Mouse (Mus musculus) erythroblast, embryonic 14.5 days (primary cell): ENCODE measurements around the gene Fam240a. TPM values are rescaled to one million over a fixed set of nuclear protein-coding genes. Genes with fewer than 3 reads are reported as not detected.

Source experiments
- H3K27me3 ChIP-seq: 2 replicates; pipeline ENCODE4 v1.6.1; 2012; ENCODE audit warnings: inconsistent platforms; ENCODE audit not compliant: control insufficient read depth
- H3K36me3 ChIP-seq: 2 replicates; pipeline ENCODE4 v1.6.1; 2012; ENCODE audit warnings: mild to moderate bottlenecking, inconsistent platforms; ENCODE audit not compliant: control insufficient read depth
- H3K4me1 ChIP-seq: 2 replicates; pipeline ENCODE4 v1.6.1; 2012; ENCODE audit warnings: inconsistent platforms; ENCODE audit not compliant: control insufficient read depth
- H3K4me3 ChIP-seq: replicated peaks from 2 replicates; pipeline ENCODE3; 2012; ENCODE audit warnings: moderate library complexity, mild to moderate bottlenecking, inconsistent platforms
- H3K9me3 ChIP-seq: 2 replicates; pipeline ENCODE4 v1.6.1; 2012; ENCODE audit warnings: low read length, inconsistent platforms, mixed read lengths; ENCODE audit not compliant: control insufficient read depth
- GATA1 ChIP-seq: IDR thresholded peaks from 2 replicates; pipeline ENCODE4 v1.6.1; 2012; ENCODE audit warnings: low read length, inconsistent platforms, mixed read lengths
- TAL1 ChIP-seq: IDR thresholded peaks from 3 replicates; pipeline ENCODE4 v1.6.1; 2012; ENCODE audit warnings: low read length, inconsistent platforms, mixed read lengths
- polyA plus RNA-seq: library from polyadenylated mRNA; stranded (reverse); fragments of >175 nt; gene quantifications from 2 replicates; pipeline ENCODE4 v1.2.3, GENCODE M21; 2012

Fam240a gene
- polyA plus RNA-seq, 1 experiment = not detected

DNA sequence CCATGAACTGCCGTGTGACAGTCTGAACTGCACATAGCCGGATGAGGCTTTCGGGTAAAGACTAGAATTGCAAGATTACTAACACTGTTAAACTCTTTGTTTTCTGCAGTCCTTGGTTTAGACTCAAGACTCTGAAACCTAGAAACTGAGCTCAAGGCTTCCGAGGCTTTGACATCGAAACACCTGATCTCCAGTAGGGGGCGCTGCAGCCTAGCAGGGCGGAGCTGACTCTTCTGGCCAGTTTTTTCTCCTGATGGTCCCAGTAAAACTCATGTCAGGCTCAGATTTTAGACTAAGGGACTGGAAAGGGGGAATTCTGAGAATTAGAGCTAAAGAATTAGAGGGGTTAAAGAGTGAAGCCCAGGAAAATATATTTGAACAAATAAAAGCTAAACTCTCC, 6.1 kb upstream of the Fam240a start:
- TF ChIP-seq GATA1 (no peak), TAL1 (no peak)
- Histone ChIP-seq H3K27me3 (no peaks in the 10 kb centered on the region), H3K36me3 (no peaks in the 10 kb centered on the region), H3K4me1 (no peaks in the 10 kb centered on the region), H3K9me3 (no peaks in the 10 kb centered on the region), H3K4me3 (no peak overlapping the region)

DNA sequence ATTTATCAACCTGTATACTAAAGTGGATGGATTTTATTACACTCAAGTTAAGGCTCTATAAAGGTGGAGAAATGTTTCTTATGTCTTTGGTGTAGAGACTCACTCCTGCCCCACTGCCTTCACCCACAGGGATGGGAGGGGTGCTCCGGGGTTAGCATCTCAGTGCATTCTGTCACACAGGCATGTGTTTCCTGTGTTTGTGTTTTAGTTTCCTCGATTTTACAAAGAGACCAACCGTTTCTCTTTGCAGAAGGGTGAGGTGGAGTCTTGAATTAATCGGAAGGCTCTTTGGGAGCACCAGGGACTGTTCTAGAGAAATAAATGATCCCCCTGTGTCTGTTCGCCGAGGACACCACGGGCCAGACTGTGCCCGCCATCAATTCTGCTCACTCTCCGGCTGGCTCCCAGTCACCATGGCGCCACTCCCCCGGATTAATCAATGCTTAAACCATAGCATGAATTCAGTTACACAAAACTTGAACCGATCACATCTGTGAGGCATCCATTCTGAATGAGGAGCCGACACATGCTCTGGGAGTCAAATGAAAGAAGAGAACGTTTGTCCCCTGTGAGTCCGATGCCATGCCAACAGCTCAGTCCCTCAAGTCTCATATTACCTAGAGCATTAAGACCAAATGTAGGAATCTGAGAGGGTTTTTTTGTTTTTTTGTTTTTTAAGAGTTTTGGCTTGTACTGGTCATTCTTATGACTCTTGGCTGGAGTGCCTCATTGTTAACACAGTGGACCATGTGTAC, 4.2 kb upstream of the Fam240a start:
- Histone ChIP-seq H3K36me3 (no peaks in the 10 kb centered on the region), H3K9me3 (no peaks in the 10 kb centered on the region), H3K4me1 (no peaks in the 10 kb centered on the region), H3K4me3 (no peak overlapping the region), H3K27me3 (no peaks in the 10 kb centered on the region)
- TF ChIP-seq TAL1 (no peak), GATA1 (no peak)

DNA sequence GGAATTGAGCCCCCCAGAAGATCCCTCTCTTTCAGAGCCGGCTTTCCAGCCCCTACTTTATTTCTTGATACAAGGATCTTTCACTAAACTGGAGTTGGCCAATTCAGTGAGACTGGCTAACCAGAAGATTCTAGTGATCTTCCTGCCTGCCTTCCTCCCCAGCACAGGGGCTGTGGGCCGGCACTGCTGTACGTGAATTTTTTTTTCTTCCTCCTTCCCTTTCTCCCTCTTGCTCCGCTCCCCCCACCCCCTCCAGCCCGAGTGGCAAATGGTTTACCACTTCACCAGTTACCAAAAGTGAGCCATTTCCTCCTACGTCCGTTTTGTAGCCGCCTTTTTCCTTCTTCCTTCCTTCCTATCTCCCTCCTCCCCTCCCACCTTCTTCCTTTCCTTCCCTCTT, 1.2 kb downstream of the Fam240a start:
- Histone ChIP-seq H3K9me3 (no peaks in the 10 kb centered on the region), H3K4me1 (no peaks in the 10 kb centered on the region), H3K4me3 (no peak overlapping the region), H3K36me3 (no peaks in the 10 kb centered on the region), H3K27me3 (no peaks in the 10 kb centered on the region)
- TF ChIP-seq GATA1 = no peak
- no peak for TF ChIP-seq TAL1

DNA sequence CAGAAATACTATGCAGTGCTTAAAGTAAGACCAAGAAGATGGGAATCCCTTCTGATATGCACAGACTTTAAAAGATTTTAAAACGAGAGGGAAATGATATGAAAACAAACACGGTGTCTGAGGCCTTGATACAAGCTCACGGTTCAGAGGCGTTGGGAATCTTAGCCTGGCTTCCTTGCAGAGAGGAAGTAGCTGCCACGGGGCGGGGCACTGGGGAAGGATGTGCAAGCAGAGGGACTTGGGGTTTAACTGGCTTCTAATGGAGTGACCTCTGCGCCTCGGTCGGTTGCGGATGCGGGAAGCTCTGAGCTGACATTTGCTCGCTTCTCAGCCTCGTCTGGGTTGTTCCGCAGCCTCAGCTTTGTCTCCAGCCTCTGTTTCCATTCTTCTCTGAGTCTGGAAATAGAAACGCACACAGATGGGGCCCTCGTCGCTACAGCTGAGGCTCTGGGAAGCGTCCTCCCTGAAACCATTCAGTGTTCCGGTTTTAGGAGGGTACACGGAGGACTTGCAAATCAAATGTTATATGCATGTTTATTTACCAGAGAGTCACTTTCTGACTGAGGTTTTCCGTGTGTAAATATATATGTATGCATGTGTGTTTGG, 1.9 kb downstream of the Fam240a start:
- Histone ChIP-seq H3K27me3 (no peaks in the 10 kb centered on the region), H3K36me3 (no peaks in the 10 kb centered on the region), H3K4me3 (no peak overlapping the region), H3K9me3 (no peaks in the 10 kb centered on the region), H3K4me1 (no peaks in the 10 kb centered on the region)
- TF ChIP-seq GATA1 = no peak
- TF ChIP-seq TAL1 = no peak

DNA sequence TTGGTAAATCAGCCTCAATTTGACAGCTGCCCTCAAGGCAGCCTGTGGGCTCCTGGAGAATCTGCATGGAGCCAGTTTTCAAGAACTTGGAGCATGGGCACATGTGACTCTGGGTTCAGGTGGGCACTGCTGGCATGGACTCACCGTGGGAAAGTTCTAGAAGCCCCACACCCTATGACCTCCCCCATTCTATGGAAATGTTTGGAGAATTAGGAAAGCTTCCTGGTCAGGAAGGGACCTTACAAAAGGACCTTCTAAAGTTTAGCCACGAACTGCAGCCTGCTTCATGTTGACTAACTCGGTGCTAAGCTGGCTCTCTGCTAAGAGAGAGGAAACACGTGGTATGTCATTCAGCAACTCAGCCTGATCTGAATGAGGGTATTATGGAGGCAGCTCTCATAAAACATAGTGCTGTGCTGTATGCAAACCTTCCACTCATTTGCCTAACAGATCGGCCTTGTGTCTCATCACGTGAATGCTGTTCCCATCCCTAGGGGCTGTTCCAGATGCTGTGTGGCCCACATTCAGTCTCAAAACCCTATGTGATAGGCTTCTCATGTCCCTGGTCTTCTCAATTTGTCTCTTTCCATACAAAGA, 7.2 kb downstream of the Fam240a start:
- TF ChIP-seq TAL1 (no peak), GATA1 (no peak)
- Histone ChIP-seq H3K9me3 (no peaks in the 10 kb centered on the region), H3K4me1 (no peaks in the 10 kb centered on the region), H3K36me3 (no peaks in the 10 kb centered on the region), H3K4me3 (no peak overlapping the region), H3K27me3 (no peaks in the 10 kb centered on the region)

- Histone ChIP-seq H3K4me1 (no peaks in the 10 kb centered on the region), H3K36me3 (no peaks in the 10 kb centered on the region), H3K9me3 (no peaks in the 10 kb centered on the region), H3K4me3 (no peak overlapping the region), H3K27me3 (no peaks in the 10 kb centered on the region)
- TF ChIP-seq TAL1 = no peak
- TF ChIP-seq GATA1 = no peak
Measured at GRCm38 (mm10) chr9:110908631-110909016, 8.0 kb downstream of the Fam240a start.

DNA sequence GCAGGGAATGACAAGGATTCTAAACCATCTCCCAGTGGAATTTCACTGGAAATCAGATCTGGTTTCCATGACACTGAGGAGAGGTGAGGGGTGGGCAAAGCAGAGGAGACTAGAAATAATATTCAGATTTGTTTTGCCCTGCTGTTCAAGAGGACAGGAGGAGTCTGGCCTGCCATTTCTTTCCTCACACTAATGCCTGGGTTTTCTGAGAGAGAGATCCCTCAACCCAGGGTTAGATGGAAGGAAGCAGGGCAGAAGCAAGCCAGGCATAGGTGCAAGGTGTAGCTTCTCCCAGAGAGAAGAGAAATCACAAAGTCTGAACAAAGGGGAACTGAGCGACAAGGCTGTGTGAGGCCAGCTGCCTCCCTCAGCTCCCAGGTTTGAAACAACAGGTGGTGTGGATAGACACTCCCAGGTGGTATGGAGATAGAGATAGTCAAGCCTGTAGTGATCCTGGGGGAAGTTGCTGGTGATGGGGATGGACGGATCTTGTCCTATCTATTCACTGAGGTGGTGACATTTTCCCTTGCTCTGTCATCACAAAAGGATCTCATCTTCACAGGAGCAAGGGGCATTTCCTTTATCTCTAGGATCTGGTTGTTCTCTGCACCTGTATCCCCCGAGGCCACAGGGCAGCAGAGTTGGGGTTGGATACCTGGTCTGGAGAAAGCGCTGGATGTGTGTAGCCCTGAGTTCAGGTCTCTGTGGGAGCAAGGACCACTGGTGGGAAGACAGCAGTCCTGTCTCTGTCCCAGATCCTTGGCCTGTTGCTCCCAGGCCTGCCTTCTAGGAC, 8.6 kb downstream of the Fam240a start:
- H3K27me3 ChIP-seq = no peaks in the 10 kb centered on the region
- H3K36me3 ChIP-seq = no peaks in the 10 kb centered on the region
- no peaks in the 10 kb centered on the region for H3K4me1 ChIP-seq
- TF ChIP-seq TAL1 = no peak
- no peak for TF ChIP-seq GATA1
- no peaks in the 10 kb centered on the region for H3K9me3 ChIP-seq
- no peak overlapping the region for H3K4me3 ChIP-seq

GRCm38 (mm10) chr9:110907201-110907837, 9.3 kb downstream of the Fam240a start:
- Histone ChIP-seq H3K36me3 (no peaks in the 10 kb centered on the region), H3K4me1 (no peaks in the 10 kb centered on the region), H3K27me3 (no peaks in the 10 kb centered on the region), H3K9me3 (no peaks in the 10 kb centered on the region), H3K4me3 (no peak overlapping the region)
- TF ChIP-seq TAL1 (no peak), GATA1 (no peak)

DNA sequence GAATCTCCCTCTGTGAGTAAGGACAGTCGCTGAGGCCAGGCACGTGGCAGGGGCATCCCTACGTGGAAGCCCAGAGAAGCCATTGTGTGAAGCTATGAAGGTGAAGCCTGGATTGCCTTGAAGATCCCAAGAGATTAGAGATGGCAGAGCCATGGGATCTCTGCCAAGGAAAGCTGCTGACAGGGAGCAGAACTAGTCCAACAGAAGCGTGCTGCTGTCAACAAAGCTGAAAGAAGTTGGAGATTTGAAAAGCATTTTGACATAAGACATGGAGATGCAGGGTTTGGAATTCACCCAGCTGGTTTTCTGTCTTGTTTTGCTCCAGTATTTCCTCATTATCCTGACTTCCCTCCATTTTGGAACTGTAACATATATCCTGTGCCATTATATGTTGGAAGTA, 14.4 kb downstream of the Fam240a start:
- no peaks in the 10 kb centered on the region for H3K4me1 ChIP-seq
- TF ChIP-seq TAL1 (no peak), GATA1 (no peak)
- H3K9me3 ChIP-seq = no peaks in the 10 kb centered on the region
- H3K4me3 ChIP-seq = no peak overlapping the region
- peaks cover 2% of the 10 kb centered on the region; the same call in 1 of the 2 replicates for H3K36me3 ChIP-seq
- no peaks in the 10 kb centered on the region for H3K27me3 ChIP-seq
